Mouse (Mus musculus): Measurements from ENCODE around the gene Arf3.
"Not testable (repeated sequence)": the region's sequence is repeated elsewhere in the genome, so short reads cannot be mapped to it uniquely, and the experiment has no call there.

Arf3 gene

GRCm38 (mm10) chr15:98747296-98747695 is 15.7 kb downstream of the Arf3 start:
- no peak for DNase-seq

- no peak for DNase-seq
Measured at GRCm38 (mm10) chr15:98746344-98746965, 16.6 kb downstream of the Arf3 start.

GRCm38 (mm10) chr15:98743863-98744262 is 19.2 kb downstream of the Arf3 start:
- DNase-seq, result not testable (repeated sequence)

GRCm38 (mm10) chr15:98742766-98743428 is 20.1 kb downstream of the Arf3 start:
- no peak for DNase-seq

GRCm38 (mm10) chr15:98740219-98740618 is 22.8 kb downstream of the Arf3 start:
- DNase-seq, result no peak

- no peak for DNase-seq
Measured at GRCm38 (mm10) chr15:98738796-98739195, 24.2 kb downstream of the Arf3 start.

- no peak for DNase-seq
Measured at GRCm38 (mm10) chr15:98737881-98738280, 25.1 kb downstream of the Arf3 start.

- no peak for DNase-seq
Measured at GRCm38 (mm10) chr15:98736521-98736920, 26.5 kb downstream of the Arf3 start.

- DNase-seq, result no peak
Measured at GRCm38 (mm10) chr15:98733976-98734566, 28.9 kb downstream of the Arf3 start.

- DNase-seq, result no peak
Measured at GRCm38 (mm10) chr15:98733370-98733769, 29.6 kb downstream of the Arf3 start.

GRCm38 (mm10) chr15:98732006-98732531 is 30.9 kb downstream of the Arf3 start:
- no peak for DNase-seq

- DNase-seq, result no peak
Measured at GRCm38 (mm10) chr15:98730790-98731189, 32.2 kb downstream of the Arf3 start.

GRCm38 (mm10) chr15:98729791-98730545 is 33.0 kb downstream of the Arf3 start:
- DNase-seq, result no peak

- no peak for DNase-seq
Measured at GRCm38 (mm10) chr15:98728366-98728765, 34.6 kb downstream of the Arf3 start.

- peak; percentile 86 for DNase-seq
Measured at GRCm38 (mm10) chr15:98727443-98728321, 35.3 kb downstream of the Arf3 start, which contains the start of gene Fkbp11. TSS of gene Fkbp11 (minus strand) at chr15:98728198.

- no peak for DNase-seq
Measured at GRCm38 (mm10) chr15:98726746-98727145, 36.3 kb downstream of the Arf3 start.

GRCm38 (mm10) chr15:98726079-98726478 is 36.9 kb downstream of the Arf3 start:
- DNase-seq, result no peak

- no peak for DNase-seq
Measured at GRCm38 (mm10) chr15:98724441-98724840, 38.6 kb downstream of the Arf3 start.

GRCm38 (mm10) chr15:98722854-98723253 is 40.2 kb downstream of the Arf3 start:
- DNase-seq, result no peak

GRCm38 (mm10) chr15:98722191-98722590 is 40.8 kb downstream of the Arf3 start:
- DNase-seq, result no peak

- no peak for DNase-seq
Measured at GRCm38 (mm10) chr15:98717301-98717700, 45.7 kb downstream of the Arf3 start.

- DNase-seq, result no peak
Measured at GRCm38 (mm10) chr15:98714230-98714652, 48.8 kb downstream of the Arf3 start.

Data from embryo, embryonic 11 days (tissue).